Mouse (Mus musculus): Measurements from ENCODE around the gene Lsm14a. TPM values are rescaled to one million over a fixed set of nuclear protein-coding genes. Genes with fewer than 3 reads are reported as not detected.
A peak's percentile ranks its signal among the peaks of the same experiment; 100 is the strongest.

Lsm14a gene
- total and polyA plus RNA-seq, 3 experiments, result 53.7 to 193 (median 90.0) TPM

GRCm38 (mm10) chr7:34388445-34389276 is 4.5 kb downstream of the Lsm14a start:
- dilution Hi-C loops (cut with MboI; ENCODE audit: extremely low pct_ligation_motif_present, extremely low pct_unique_long_range_greater_than_20kb, low sequenced_read_pairs) (no loop called here), in situ Hi-C loops (cut with MboI; ENCODE audit: low pct_ligation_motif_present, low pct_unique_long_range_greater_than_20kb, low sequenced_read_pairs) (no loop called here)
- peak; percentile 52 for DNase-seq (ENCODE audit: extremely low read depth)
- Histone ChIP-seq H3K27me3 (replicated peaks) (no peaks in the 10 kb centered on the region), H3K79me2 (replicated peaks; ENCODE audit: control insufficient read depth, extremely low read depth, insufficient read depth, poor library complexity, severe bottlenecking) (peaks cover 47% of the 10 kb centered on the region), H3K9ac (ENCODE audit: insufficient read depth, low read depth) (peak overlapping the region; percentile 98), H3K36me3 (replicated peaks in 1 of 2; ENCODE audit: control insufficient read depth in 1 of 2, insufficient read depth in 1 of 2, low read length in 1 of 2) (peaks cover 4 to 18% of the 10 kb centered on the region in 2 experiments), H3K4me3 (replicated peaks in 1 of 3; ENCODE audit: low read depth in 2 of 3, low read length in 2 of 3, poor library complexity in 1 of 3) (peak overlapping the region; percentile 79 to 88 (median 85)), H3K4me1 (ENCODE audit: control insufficient read depth in 1 of 2, insufficient read depth in 2 of 2) (peaks cover 7 to 38% of the 10 kb centered on the region in 2 experiments), H3K4me2 (ENCODE audit: insufficient read depth, low read depth, poor library complexity, severe bottlenecking) (peak overlapping the region; percentile 64; the same call in 1 of the 2 replicates), H3K9me3 (replicated peaks; ENCODE audit: low read length) (no peaks in the 10 kb centered on the region), H3K27ac (ENCODE audit: insufficient read depth, low read depth) (peak overlapping the region; percentile 93)
- TF ChIP-seq MXI1 (IDR thresholded peaks at IDR 0.05; ENCODE audit: low read depth, low read length) (peak; percentile 56; the same call in 1 of the 2 replicates), POLR2A (IDR thresholded peaks at IDR 0.05; ENCODE audit: low read depth, low read length) (no peak), ELF1 (IDR thresholded peaks at IDR 0.05; ENCODE audit: low read depth, low read length) (no peak), MAFK (IDR thresholded peaks at IDR 0.05; ENCODE audit: insufficient replicate concordance, low read length) (no peak), MYC (IDR thresholded peaks at IDR 0.05; ENCODE audit: low read depth, low read length) (0 out of 2 replicates have a peak, but pooled peaks have one; percentile 11), ZKSCAN1 (IDR thresholded peaks at IDR 0.05; ENCODE audit: borderline replicate concordance, low read depth, low read length) (no peak), UBTF (IDR thresholded peaks at IDR 0.05; ENCODE audit: low read depth, low read length) (peak; percentile 87), HCFC1 (IDR thresholded peaks at IDR 0.05; ENCODE audit: low read depth, low read length) (no peak), RAD21 (IDR thresholded peaks at IDR 0.05; ENCODE audit: low read depth, low read length) (no peak), USF1 (IDR thresholded peaks at IDR 0.05; ENCODE audit: low read depth, low read length) (no peak), E2F4 (IDR thresholded peaks at IDR 0.05; ENCODE audit: insufficient replicate concordance, low read depth, low read length) (no peak), CHD2 (IDR thresholded peaks at IDR 0.05; ENCODE audit: low read length) (no peak), ZMIZ1 (IDR thresholded peaks at IDR 0.05; ENCODE audit: low read depth, low read length) (no peak), MEF2A (IDR thresholded peaks at IDR 0.05; ENCODE audit: borderline replicate concordance, low read depth, low read length) (no peak; the same call in 1 of the 2 replicates), SMC3 (IDR thresholded peaks at IDR 0.05; ENCODE audit: low read depth, low read length) (no peak), CHD1 (IDR thresholded peaks at IDR 0.05; ENCODE audit: low read depth, low read length) (peak; percentile 62; the same call in 1 of the 2 replicates), GABPA (IDR thresholded peaks at IDR 0.05; ENCODE audit: insufficient replicate concordance, low read depth, low read length) (no peak), PAX5 (IDR thresholded peaks at IDR 0.05; ENCODE audit: low read length) (no peak), TBP (conservative IDR thresholded peaks at IDR 0.05; ENCODE audit: low read depth, low read length) (no peak), MAZ (IDR thresholded peaks at IDR 0.05; ENCODE audit: low read depth, low read length) (peak; percentile 42; the same call in 1 of the 2 replicates), KAT2A (IDR thresholded peaks at IDR 0.05; ENCODE audit: insufficient replicate concordance, low read length) (no peak), JUND (conservative IDR thresholded peaks at IDR 0.05; ENCODE audit: low read depth, low read length) (no peak), ETS1 (conservative IDR thresholded peaks at IDR 0.05; ENCODE audit: low read depth, low read length) (peak; percentile 50), ZC3H11A (IDR thresholded peaks at IDR 0.05; ENCODE audit: low read depth, low read length) (no peak), ZNF384 (IDR thresholded peaks at IDR 0.05; ENCODE audit: low read depth, low read length) (no peak), CTCF (conservative IDR thresholded peaks at IDR 0.05 in 1 of 2, IDR thresholded peaks at IDR 0.05 in 1 of 2; ENCODE audit: low read depth in 2 of 2, low read length in 2 of 2) (no peak), SIN3A (IDR thresholded peaks at IDR 0.05; ENCODE audit: low read length) (peak; percentile 65; the same call in 1 of the 2 replicates), EP300 (IDR thresholded peaks at IDR 0.05; ENCODE audit: low read length) (no peak), POLR2AphosphoS2 (IDR thresholded peaks at IDR 0.05; ENCODE audit: low read depth, low read length) (no peak), RCOR1 (conservative IDR thresholded peaks at IDR 0.05; ENCODE audit: low read depth, low read length) (no peak), TCF12 (IDR thresholded peaks at IDR 0.05; ENCODE audit: low read depth, low read length) (no peak), MAX (IDR thresholded peaks at IDR 0.05; ENCODE audit: low read length) (peak; percentile 43; the same call in 1 of the 2 replicates), NRF1 (IDR thresholded peaks at IDR 0.05; ENCODE audit: low read depth, low read length) (no peak), IRF4 (IDR thresholded peaks at IDR 0.05; ENCODE audit: low read depth, low read length) (0 out of 2 replicates have a peak, but pooled peaks have one; percentile 44), NELFE (IDR thresholded peaks at IDR 0.05; ENCODE audit: low read depth, low read length) (0 out of 2 replicates have a peak, but pooled peaks have one; percentile 10), JUN (IDR thresholded peaks at IDR 0.05; ENCODE audit: insufficient read depth, low read depth, low read length) (no peak), USF2 (conservative IDR thresholded peaks at IDR 0.05; ENCODE audit: low read depth, low read length) (no peak), BHLHE40 (IDR thresholded peaks at IDR 0.05; ENCODE audit: low read depth, low read length) (peak; percentile 84)

All from CH12.LX (cell line).